Mouse (Mus musculus): ENCODE results near the gene Lhb. TPM values are rescaled to one million over a fixed set of nuclear protein-coding genes. Genes with fewer than 3 reads are reported as not detected.
"Not testable (repeated sequence)": the region's sequence is repeated elsewhere in the genome, so short reads cannot be mapped to it uniquely, and the experiment has no call there.

Gene Lhb
- total RNA-seq, 2 experiments from 2014 or later = not detected

DNA sequence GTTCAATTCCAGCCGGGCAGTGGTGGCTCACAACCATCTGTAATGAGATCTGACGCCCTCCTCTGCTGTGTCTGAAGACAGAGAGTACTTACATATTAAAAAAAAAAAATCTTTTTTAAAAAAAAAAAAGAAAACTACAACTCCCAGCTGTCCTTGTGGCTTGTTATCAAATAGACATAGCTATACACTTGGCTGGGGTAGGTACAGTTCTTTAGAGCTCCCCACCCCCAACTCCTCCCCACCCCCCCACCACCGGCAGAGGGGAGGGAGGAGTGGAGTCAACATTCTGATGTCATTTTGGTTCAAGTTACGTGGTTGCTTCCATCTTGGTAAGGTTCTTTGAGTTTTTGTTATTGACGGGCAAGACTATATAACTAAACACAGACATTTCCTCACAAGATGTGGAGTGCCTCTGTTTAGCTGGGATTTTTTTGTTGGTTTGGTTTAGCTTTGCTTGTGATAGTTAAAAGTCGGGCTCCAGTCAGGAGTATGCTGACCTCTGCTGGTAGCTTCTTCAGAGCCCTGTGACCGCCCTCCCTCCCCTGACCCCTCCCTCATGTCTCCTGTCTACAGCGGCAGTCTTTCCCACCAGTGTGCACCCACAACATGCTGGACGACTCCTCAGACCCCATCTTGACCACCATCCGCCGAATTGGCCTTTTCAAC is 26.8 kb downstream of the Lhb start:
- peak in 1 of 2 experiments; percentile 52 for DNase-seq (ENCODE audit: low spot score in 2 of 2)
- intact Hi-C loops (cut with DNase I) = no loop called here

DNA sequence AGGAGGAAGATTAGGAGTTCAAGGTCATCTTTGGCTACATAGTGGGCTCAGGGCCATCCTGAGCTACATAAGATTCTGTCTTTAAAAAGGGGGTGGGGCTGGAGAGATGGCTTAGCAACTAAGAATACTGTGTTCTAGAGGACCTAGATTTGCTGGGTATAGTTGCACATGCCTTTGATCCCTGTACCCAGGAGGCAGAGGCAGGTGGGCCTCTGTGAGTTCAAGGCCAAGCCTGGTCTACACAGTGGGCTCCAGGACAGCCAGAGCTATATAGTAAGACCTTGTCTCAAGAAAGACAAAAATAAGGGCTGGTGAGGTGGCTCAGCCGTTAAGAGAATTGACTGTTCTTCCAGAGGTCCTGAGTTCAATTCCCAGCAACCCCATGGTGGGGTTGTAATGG is 29.4 kb downstream of the Lhb start:
- intact Hi-C loops (cut with DNase I) = no loop called here

DNA sequence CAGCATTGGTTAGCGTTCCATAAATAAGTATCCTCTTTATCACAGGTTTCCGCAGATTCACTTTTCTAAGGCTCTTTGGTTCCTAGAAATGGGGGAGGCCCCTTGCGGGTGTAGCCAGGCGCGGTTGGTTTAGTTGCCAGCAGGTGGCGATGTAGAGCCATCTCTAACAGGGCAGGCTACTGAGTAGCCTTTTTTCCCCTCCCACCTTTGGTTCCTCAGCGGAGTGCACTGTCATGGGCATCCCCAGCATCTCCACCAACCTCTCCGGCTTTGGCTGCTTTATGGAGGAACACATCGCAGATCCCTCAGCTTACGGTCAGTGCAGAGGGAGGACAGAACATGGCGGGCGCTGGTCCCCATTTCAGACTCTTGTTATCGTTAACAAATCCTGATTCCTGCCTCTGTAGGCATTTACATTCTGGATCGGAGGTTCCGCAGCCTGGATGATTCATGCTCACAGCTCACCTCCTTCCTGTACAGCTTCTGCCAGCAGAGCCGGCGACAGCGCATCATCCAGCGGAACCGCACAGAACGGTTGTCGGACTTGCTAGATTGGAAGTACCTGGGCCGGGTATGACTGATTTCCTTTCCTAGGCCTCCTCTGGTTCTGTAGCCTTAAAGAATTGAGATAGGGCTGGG is 30.8 kb downstream of the Lhb start:
- intact Hi-C loops (cut with DNase I) = no loop called here

More for the DNA sequence above, 29.4 kb downstream of the Lhb start:
- no peak for DNase-seq (ENCODE audit: low spot score in 2 of 2)

DNA sequence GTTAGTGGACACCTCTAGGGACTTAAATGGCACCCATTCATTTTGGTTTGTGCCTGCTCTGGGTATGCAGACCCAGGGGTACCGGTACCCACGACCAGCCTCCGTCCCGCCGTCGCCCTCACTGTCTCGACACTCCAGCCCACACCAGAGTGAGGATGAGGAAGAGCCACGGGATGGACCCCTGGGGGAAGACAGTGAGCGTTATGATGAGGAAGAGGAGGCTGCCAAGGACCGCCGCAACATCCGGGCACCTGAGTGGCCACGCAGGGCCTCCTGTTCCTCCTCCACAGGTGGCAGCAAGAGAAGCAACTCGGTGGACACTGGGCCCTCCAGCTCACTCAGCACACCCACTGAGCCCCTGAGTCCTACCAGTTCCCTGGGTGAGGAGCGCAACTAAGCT is 34.4 kb downstream of the Lhb start:
- no peak for DNase-seq (ENCODE audit: low spot score in 2 of 2)
- intact Hi-C loops (cut with DNase I) = no loop called here

More for the DNA sequence above, 30.8 kb downstream of the Lhb start:
- peak; percentile 92 for DNase-seq (ENCODE audit: low spot score in 2 of 2)

DNA sequence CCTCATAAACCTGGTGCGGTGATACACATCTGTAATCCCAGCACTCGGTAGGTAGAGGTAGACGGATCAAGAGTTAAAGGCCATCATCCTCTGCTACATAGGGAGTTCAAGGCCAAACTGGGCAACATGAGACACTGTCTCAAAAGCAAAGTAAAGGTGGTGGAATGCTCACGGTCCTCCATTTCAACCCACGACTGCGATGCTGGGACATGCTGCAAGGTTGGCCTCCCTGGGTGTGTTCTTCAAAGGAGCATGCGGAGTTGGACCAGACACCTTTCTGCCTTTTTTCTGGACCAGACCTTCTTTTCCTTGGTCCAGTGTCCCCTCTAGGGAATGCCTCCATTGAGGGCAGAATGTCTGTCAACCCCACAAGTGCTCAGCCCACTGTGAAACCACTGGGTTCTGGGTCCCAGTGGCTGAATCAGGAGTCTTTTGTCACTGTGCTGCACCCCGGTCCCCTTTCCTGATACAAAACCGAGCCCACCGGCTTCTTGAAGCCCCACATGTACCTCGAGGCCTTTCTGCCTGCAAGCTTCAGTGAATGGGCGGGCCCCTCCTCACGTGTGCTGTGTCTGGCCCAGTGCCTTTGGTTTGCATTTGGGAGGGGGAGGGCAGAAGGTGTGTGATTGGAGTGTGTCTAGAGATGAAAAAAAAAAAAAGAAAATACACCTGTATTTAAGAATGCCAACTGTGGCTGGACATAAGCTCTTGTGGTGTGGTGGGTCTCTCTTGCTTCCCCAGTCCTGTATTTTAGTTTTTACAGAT is 35.5 kb downstream of the Lhb start:
- DNase-seq (ENCODE audit: low spot score in 2 of 2) = no peak
- intact Hi-C loops (cut with DNase I) = no loop called here

DNA sequence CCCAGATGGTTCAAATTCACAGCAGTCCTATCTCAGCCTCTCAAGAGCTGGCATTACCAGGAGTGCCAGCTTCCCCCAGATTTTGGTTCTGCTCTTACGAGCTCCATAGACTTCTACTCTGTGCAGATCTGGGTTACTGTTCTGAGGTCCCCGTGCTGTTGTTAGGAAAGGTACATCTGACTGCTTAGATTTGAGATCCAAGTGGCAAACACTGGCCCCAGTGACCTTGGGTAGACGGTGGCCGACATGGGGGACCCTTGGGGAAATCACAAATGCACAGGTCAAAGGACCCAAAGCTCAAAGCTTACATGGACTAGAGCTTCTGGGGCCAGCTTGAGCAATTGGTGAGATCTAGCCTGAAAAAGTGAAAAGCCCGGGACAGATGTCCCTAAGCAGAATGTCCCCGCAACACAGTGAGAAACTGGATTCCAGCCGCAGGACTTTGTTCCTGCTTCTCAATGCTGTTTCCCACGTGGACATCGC is 36.1 kb downstream of the Lhb start:
- intact Hi-C loops (cut with DNase I) = no loop called here
- DNase-seq (ENCODE audit: low spot score in 2 of 2) = no peak

DNA sequence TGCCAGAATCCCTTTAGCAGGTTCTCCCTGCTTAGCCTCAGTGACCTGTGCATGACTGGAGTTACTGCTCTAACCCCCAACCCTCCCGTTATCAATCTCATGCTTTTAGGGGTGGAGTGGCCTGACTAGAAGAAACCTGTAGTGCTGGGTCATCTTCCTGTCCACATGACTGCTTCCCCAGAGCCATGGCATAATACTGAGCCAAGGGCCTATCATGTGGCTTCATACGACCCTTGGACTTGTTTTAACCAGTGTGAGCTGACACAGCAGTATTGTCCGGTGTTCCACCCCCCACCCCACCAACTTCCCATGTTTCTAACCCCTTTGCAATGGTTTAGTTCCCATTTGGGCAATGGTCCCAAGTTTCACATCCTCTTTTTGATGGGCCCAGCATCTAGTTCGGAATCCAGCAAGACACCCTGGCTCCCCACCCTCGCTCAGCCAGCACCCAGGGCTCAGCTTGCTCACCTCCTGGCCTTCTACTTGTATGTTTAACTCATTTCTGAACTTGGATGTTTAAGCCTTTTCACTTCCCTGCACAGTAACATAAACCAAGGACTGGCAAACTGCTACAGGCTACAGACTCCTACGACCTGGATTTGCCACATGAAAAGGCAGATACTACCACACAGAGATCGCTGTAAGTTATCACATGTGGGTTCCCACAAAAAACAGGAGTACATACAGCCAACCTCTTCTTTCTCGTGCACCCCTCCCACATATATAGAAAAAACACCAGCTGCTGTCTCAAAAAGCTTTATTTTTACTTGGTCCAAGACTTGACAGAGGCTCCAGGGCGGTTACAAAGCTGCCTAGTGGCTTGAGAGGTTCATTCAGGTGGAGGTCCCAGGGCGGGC is 36.8 kb downstream of the Lhb start:
- intact Hi-C loops (cut with DNase I) = no loop called here
- DNase-seq (ENCODE audit: low spot score in 2 of 2) = peak in 1 of 2 experiments; percentile 61

DNA sequence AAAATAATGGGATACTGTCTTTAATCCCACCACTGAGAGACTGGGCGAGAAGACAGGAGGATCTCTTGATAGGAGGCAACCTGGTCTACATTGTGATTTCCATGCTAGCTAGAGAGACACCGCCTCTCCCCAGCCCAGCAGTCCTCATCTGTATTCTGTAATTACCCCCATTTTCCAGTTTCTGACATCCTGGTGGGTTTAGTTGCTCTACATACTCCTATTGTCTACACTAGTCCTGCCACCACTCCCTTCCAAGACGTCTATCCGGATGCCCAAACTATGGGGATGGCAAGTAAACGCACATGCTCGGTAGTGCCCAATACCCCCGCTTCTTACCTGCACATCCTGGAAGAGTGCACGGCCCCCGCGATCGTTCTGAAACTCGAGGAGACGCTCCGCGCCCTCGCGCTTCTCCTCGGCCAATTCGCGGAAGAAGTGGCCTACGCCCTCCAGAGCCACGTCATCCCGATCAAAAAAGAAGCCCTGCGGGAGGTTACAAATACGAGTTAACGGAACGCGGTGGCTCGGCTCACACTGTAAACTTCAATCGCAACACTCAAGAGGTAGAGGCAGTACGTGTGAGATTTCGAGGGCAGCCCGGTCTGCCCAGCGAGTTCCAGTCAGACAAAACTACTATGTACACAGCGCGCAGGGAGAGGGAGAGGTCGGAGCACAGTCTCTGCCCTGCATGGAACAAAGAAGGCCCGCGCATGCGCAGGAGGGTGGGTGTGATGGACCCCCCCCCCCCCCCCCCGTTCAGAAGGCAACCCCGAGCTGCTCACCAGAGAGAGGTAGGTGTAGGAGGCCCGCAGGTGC is 38.3 kb downstream of the Lhb start:
- DNase-seq (ENCODE audit: low spot score in 2 of 2) = peak; percentile 78 to 80

DNA sequence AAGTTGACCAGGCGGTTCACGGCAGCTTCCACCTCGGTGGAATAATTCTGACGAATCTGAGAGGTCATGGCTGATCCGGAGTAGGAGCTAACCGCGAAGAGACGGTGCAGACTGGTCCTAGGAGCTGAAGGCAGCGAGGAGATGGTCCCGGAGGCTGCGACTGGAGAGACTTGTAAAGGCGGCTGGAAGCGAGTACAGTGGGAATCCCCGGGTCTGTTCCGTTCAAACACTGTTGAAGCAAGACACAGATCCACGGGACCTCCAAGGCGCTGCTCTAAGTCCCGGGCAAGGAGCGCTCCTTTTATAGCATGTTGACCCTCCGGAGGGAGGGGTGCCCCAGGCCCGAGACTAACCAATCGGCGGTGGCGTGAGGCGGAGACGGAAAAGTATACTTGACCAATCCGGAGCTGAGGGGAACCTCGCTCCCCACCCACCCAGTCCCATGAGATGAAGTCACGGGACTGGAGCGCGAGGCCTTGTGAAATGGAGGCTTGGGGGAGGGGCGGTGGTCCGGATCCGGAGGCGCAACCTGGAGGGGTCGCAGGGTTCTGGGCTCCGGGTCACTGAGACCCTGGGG is 39.0 kb downstream of the Lhb start, which contains the start of gene Ftl1:
TSS of gene Ftl1 (minus strand) at position 321 of the 577 bp plus-strand sequence.
- intact Hi-C loops (cut with DNase I) = loop anchor here (10.0 kb wide), 1 partner anchor 245 kb away; the partner anchor contains the start of gene Dbp
- DNase-seq (ENCODE audit: low spot score in 2 of 2) = peak; percentile 97 to 99

More for the DNA sequence above, 38.3 kb downstream of the Lhb start:
- intact Hi-C loops (cut with DNase I) = no loop called here

DNA sequence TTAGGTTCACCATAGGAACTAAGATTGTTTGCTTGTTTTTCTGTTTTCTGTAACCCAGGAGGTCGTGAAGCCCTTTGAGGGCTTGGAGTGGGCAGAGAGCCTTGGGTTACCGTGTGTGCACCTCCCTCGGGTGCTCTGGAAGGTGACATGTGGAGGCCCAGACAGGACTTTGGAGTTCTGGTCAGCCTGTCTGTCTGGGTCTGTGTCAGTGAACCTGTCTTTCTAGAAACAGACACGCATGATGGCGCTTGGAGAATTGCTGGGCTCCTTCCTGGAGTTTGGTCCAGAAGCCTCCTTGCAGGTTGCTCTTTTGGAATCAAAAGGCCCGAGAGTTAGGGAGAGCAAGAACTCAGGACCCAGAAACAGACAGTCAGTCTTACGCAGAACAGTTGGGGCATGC is 39.8 kb downstream of the Lhb start:
- intact Hi-C loops (cut with DNase I) = loop anchor here (10.0 kb wide), 1 partner anchor 244 kb away; the partner anchor contains the start of gene Dbp

DNA sequence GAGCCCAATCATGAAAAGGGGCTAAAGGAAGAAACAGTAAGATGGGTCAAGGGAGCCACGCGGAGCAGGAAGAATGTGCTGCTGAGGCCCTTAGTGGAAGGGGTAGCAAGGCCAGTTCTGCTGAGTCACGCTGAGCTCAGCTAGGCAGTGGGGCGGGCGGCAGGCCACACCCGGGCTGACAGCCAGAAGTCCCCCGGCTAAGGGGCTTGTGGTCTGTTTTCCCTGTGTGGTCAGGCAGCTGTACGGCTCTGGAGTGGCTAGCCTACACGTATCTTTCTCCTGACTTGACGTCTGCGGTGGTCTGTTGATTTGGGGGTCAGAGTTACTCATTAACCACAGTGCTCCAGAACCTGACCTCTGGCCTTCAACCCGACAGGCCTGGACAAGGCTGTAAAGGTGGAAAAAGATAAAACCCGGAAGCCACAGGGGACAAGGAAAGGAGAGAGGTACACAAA is 40.3 kb downstream of the Lhb start:
- intact Hi-C loops (cut with DNase I) = loop anchor here (10.0 kb wide), 1 partner anchor 244 kb away; the partner anchor contains the start of gene Dbp
- peak; percentile 41 to 42 for DNase-seq (ENCODE audit: low spot score in 2 of 2)

More for the DNA sequence above, 39.8 kb downstream of the Lhb start:
- no peak for DNase-seq (ENCODE audit: low spot score in 2 of 2)

DNA sequence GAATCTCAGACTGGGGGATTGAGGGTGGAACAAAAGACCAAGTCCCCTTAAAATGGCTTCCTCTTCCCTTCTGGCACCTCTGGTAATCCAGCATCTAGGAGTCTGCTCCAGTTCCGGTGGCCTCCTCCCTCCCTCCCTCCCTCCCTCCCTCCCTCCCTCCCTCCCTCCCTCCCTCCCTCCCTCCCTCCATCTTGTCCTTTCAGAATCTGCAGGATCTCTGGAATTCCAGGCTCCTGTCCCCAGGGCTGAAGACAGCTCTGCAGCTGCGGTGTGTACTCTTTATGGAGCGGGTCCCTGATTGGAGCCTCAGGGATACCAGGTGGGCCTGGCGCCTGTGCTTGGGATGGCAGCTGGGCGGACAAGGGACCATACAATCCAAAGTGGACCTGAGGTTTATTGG is 40.7 kb downstream of the Lhb start:
- intact Hi-C loops (cut with DNase I) = loop anchor here (10.0 kb wide), 1 partner anchor 243 kb away; the partner anchor contains the start of gene Dbp
- no peak for DNase-seq (ENCODE audit: low spot score in 2 of 2)

DNA sequence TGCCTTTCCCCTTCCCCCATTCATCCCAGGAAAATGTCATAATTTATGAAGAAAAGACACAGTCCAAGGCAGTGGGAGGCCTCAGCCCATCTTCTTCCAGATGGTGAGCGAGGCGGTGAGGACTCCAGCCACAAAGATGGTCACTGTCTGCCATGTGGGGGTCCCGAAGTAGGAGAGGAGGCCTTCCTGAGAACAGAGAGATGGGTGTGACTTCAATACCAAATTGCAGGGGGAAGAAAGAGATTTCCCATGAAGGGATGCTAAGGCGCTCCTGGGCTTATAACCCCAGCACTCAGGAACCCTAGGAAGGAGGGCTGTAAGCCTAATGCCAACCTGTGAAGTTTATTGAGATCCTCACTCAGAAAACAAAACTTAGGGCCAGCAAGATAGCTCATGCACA is 41.2 kb downstream of the Lhb start:
- intact Hi-C loops (cut with DNase I) = loop anchor here (10.0 kb wide), 1 partner anchor 243 kb away; the partner anchor contains the start of gene Dbp
- no peak for DNase-seq (ENCODE audit: low spot score in 2 of 2)

DNA sequence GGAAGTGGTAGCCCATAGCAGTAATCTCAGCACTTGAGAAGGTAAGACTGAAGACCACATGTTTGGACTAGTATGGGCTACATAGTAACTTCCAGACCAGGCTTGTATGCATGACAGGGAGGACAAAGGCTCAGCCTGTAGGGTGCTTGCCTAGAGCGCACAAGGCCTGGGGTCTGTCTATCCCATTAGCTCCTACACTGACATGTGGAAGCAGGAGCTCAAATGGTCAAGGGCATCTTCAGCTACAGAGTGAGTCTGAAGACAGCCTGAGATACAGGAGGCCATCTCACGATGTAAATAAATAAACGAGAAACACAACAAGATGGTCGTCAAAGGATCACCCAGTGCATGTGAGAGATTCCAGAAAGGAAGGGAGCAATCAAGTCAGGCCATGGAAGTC is 41.7 kb downstream of the Lhb start:
- no peak for DNase-seq (ENCODE audit: low spot score in 2 of 2)

DNA sequence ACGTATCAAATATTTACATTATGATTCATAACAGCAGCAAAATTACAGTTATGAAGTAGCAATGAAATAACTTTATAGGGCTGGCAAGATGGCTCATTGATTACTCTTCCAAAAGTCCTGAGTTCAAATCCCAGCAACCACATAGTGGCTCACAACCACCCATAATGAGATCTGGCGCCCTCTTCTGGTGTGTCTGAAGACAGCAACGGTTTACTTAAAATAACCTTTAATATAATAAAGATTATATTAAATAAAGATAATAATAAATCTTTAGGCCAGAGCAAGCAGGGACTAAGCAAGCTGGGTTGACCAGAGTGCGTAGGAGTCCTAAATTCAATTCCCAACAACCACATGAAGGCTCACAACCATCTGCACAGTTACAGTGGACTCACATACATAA is 42.2 kb downstream of the Lhb start:
- intact Hi-C loops (cut with DNase I) = loop anchor here (10.0 kb wide), 1 partner anchor 242 kb away; the partner anchor contains the start of gene Dbp
- DNase-seq (ENCODE audit: low spot score in 2 of 2) = not testable (repeated sequence)

More for the DNA sequence above, 41.7 kb downstream of the Lhb start:
- intact Hi-C loops (cut with DNase I) = loop anchor here (10.0 kb wide), 1 partner anchor 242 kb away; the partner anchor contains the start of gene Dbp

DNA sequence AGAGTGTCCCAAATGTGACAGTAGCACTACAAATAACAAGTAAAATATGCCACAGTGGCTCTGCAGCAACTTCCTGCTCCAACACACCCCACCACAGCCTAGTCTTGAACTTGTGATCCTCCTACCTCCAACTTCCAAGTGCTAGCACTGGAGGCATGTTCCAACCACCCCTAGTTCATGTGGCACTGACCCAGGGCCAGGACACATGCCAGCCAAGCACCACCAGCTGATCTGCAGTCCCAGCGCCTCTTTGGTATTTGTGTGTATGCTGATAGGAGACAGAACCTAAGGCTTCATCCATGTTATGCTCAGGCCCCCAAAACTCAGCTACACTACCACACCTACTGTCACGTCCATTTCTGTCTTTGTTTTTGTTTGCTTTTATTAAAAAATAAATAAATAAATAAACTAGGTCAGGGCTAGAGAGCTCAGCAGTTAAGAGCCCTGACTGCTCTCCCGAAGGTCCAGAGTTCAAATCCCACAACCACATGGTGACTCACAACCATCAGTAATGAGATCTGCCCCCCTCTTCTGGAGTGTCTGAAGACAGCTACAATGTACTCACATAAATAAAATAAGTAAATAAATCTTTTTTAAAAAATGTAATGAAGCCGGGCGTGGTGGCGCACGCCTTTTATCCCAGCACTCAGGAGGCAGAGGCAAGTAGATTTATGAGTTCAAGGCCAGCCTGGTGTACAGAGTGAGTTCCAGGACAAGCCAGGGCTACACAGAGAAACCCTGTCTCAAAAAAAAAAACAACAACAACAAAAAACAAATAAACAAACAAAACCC is 43.6 kb downstream of the Lhb start:
- no peak for DNase-seq (ENCODE audit: low spot score in 2 of 2)
- intact Hi-C loops (cut with DNase I) = loop anchor here (10.0 kb wide), 1 partner anchor 241 kb away; the partner anchor contains the start of gene Dbp
